Mouse (Mus musculus) adipose tissue, adult 10 weeks (tissue): ENCODE data around the gene Prc1. TPM values are rescaled to one million over a fixed set of nuclear protein-coding genes. Genes with fewer than 3 reads are reported as not detected.

ENCODE experiments used
- polyA plus RNA-seq: library from polyadenylated mRNA; stranded (reverse); fragments of 350-450 nt; fragmentation: Illumina TruSeq; extraction: RNeasy Lipid Tissue Mini Kit (QIAGEN cat#74804); gene quantifications from one replicate; pipeline ENCODE4 v1.2.3, GENCODE M21; 2014; ENCODE audit warnings: low read depth, low replicate concordance

The Prc1 gene
- 4.9 TPM for polyA plus RNA-seq

GRCm38 (mm10) chr7:80294062-80294763, at the start of gene Prc1:
Gene Prc1 (plus strand): TSS chr7:80294450.

GRCm38 (mm10) chr7:80246148-80246721, 48.0 kb upstream of the Prc1 start, which contains the start of gene Ttll13:
Gene Ttll13 (plus strand): TSS chr7:80246376.

GRCm38 (mm10) chr7:80260625-80261371, 33.5 kb upstream of the Prc1 start, which contains the start of gene Ngrn:
Gene Ngrn (plus strand): TSS chr7:80261215.

DNA sequence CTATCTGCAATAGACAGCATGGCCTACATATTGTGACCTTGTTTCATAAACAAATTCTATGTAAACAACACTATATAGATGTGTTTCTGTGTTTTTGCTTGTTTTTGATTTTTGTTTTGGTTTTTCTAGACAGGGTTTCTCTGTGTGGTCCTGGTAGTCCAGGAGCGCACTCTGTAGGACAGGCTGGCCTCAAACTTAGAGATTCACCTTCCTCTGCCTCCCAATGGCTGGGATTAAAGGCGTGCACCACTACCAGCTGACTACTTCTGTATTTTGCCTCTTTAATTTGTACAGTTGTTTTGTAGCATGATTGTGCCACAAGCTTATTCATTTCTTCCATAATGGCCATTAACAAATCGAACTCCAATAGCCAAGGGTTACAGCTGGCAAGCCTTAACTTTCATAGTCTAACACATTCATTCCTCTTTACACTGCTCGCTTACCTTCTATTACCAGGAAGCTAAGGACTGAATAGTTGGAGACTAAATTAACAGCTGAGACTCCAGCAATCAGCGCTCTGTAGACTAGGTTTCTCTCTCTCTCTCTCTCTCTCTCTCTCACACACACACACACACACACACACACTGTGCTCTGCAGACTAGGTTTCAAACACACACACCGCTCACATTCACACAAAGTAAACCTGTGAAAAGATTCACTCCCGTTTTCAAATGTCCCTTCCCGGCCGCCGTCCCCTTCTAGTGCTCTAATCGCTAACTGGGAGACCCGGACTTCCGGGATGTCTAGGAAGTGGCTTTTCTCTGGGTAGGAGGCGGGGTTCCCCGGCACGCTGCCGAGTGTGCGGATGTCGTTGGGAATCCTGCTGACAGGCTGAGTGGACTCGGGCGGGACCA, 25.1 kb upstream of the Prc1 start, which contains the start of gene Vps33b:
Gene Vps33b, plus strand, starts transcription at position 753 of the 854 bp plus-strand sequence.

DNA sequence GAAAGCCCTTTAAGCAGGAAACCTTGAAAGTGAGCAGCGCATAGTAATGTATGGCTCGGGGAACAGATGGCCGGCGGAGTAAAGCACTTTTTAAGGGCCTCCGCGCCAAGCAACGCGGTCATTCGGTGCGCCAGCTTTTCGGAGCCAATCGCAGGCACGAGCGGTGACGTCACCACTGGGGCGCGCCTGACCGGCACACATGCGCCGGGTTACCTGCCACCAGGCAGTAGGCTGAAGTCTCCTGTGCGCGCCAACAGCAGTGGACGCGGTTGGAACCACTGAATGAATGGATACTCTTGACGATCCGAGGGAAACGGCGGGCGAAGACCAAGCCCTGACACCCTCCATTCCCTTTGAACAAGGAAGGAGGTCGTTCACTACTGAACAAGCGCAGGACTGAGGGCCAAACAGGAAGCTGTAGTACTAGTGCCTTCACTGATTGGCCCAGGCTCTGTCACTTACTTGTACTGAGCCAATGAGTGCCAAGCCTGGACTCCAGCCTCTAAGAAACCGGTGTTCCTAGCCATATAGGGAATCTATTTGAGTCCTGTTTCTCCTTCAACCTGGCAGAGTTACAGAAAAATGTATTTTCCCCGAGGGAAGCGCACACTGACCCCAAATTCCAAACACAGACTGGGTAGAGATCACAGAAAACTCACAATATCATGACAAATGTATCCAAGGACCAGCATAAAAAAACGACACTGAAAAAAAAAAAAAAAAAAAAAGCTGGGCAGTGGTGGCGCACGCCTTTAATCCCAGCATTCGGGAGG, 30.0 kb downstream of the Prc1 start, which contains the start of gene Rccd1:
Gene Rccd1, minus strand, starts transcription at position 412 of the 773 bp plus-strand sequence.

DNA sequence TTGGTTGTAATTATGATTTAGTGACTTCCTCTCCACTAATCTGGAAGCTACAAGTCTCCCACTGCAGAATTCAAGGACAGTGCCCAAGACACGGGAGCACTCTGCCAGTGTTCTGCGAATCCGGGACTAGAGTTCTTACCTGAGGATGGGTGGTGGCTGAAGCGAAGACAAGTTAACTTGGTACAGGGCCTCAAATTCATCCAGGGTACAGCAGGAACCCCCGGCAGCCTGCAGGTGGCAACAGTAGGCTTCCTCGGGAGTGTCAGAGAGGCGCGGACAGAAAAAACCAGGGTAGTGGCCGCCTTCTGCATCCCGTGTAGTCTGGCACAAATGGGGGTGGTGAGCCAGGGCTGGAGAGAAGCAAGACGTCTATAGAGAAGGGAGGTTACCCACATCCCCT, 46.5 kb downstream of the Prc1 start, which contains the start of gene Unc45a:
Gene Unc45a, minus strand, starts transcription at position 213 of the 400 bp plus-strand sequence.

GRCm38 (mm10) chr7:80342858-80343257, 48.6 kb downstream of the Prc1 start, which contains the start of gene Hddc3:
Gene Hddc3 (plus strand): TSS chr7:80343104.

Other genes with a start within 250 kb of the Prc1 start
- 136 TPM for gene Idh2, start 179.1 kb upstream of the Prc1 start, polyA plus RNA-seq
- gene Sema4b, start 107.6 kb upstream of the Prc1 start, polyA plus RNA-seq = 13.7 TPM
- 89.5 TPM for gene Cib1, start 61.6 kb upstream of the Prc1 start, polyA plus RNA-seq
- 2.5 TPM for gene Gdpgp1, start 61.6 kb upstream of the Prc1 start, polyA plus RNA-seq
- 9.4 TPM for gene Ttll13, start 48.1 kb upstream of the Prc1 start, polyA plus RNA-seq
- gene Ngrn, start 33.2 kb upstream of the Prc1 start, polyA plus RNA-seq = 36.8 TPM
- gene Vps33b, start 24.8 kb upstream of the Prc1 start, polyA plus RNA-seq = 14.3 TPM
- gene Rccd1, start 30.0 kb downstream of the Prc1 start, polyA plus RNA-seq = 22.6 TPM
- gene Unc45a, start 46.6 kb downstream of the Prc1 start, polyA plus RNA-seq = 27.2 TPM
- 28.5 TPM for gene Hddc3, start 48.7 kb downstream of the Prc1 start, polyA plus RNA-seq
- 74.3 TPM for gene Man2a2, start 76.9 kb downstream of the Prc1 start, polyA plus RNA-seq
- gene Fes, start 93.5 kb downstream of the Prc1 start, polyA plus RNA-seq = 11.1 TPM
- gene Furin, start 111.0 kb downstream of the Prc1 start, polyA plus RNA-seq = 53.4 TPM
- 3.3 TPM for gene Blm, start 240.7 kb downstream of the Prc1 start, polyA plus RNA-seq